Mouse (Mus musculus): ENCODE measurements around the gene 1700018B08Rik.

DNA sequence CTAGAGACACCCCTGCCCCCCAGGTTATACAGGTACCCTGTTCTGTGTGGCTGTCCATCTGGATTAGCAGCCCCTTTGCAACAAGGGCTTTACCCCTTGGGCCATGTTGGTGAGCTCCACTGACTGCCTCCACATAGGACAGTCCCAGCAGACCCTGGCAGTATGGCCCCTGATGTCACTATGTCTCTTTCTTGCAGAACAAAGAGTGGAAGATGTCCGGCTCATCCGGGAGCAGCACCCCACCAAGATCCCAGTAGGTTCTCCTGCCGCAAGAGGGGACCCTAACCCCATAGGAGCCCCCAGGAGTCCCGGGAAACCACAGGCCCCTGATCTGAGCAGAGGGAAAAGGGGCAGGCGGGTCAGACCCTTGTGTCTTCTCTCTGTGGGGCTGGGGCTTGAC, 49.2 kb upstream of the 1700018B08Rik start:
- no peak for TF ChIP-seq CTCF (IDR thresholded peaks at IDR 0.05; ENCODE audit: low read depth, low read length)
- no peak for TF ChIP-seq GATA1 (IDR thresholded peaks at IDR 0.05; ENCODE audit: borderline replicate concordance, low read length)
- no peak for TF ChIP-seq POLR2AphosphoS5 (IDR thresholded peaks at IDR 0.05; ENCODE audit: insufficient replicate concordance, low read depth, low read length)
